Mouse (Mus musculus) lung, embryonic 16.5 days (tissue): Measurements from ENCODE around the gene Wdfy2. TPM values are rescaled to one million over a fixed set of nuclear protein-coding genes. Genes with fewer than 3 reads are reported as not detected.
"Not testable (repeated sequence)": the region's sequence is repeated elsewhere in the genome, so short reads cannot be mapped to it uniquely, and the experiment has no call there.

Experiments used
- ATAC-seq: fragments of 200-750 bp; cut with Nextera tagmentation; 2 replicates; pipeline ENCODE4 v1.8.0; 2017; ENCODE audit warnings: low read depth, mild to moderate bottlenecking, moderate library complexity
- H3K27ac ChIP-seq: fragments of 300-500 bp; sonication (generic); 2 replicates; pipeline ENCODE4 v1.5.1; 2014; ENCODE audit warnings: mild to moderate bottlenecking, control low read depth, low read length
- H3K27me3 ChIP-seq: fragments of 300-500 bp; sonication (generic); 2 replicates; pipeline ENCODE4 v1.6.1; 2014; ENCODE audit warnings: low read depth, low read length, mixed read lengths; ENCODE audit not compliant: control insufficient read depth, insufficient read depth
- H3K36me3 ChIP-seq: fragments of 300-500 bp; sonication (generic); 2 replicates; pipeline ENCODE4 v1.6.1; 2014; ENCODE audit warnings: low read length; ENCODE audit not compliant: control insufficient read depth, insufficient read depth
- H3K4me1 ChIP-seq: fragments of 300-500 bp; sonication (generic); replicated peaks from 2 replicates; pipeline ENCODE4 v1.6.1; 2014; ENCODE audit warnings: low read length, mixed read lengths; ENCODE audit not compliant: control insufficient read depth, insufficient read depth
- H3K4me2 ChIP-seq: fragments of 300-500 bp; sonication (generic); 2 replicates; pipeline ENCODE4 v1.6.1; 2014; ENCODE audit warnings: low read depth, low read length, control low read depth
- H3K4me3 ChIP-seq: fragments of 300-500 bp; sonication (generic); 2 replicates; pipeline ENCODE4 v1.5.1; 2014; ENCODE audit warnings: mild to moderate bottlenecking, low read length, control low read depth
- H3K9ac ChIP-seq: fragments of 300-500 bp; sonication (generic); 2 replicates; pipeline ENCODE4 v1.6.1; 2014; ENCODE audit warnings: low read length, control low read depth
- H3K9me3 ChIP-seq: fragments of 300-500 bp; sonication (generic); 2 replicates; pipeline ENCODE4 v1.6.1; 2016; ENCODE audit warnings: low read length; ENCODE audit not compliant: control insufficient read depth
- WGBS: fragments of 180-500 bp; shearing (Covaris S2); extraction: QIAGEN DNeasy Blood & Tissue Kit; methylation state at CpG from one replicate; pipeline ENCODE4 v1.1.7; 2014; 5-methylcytosine and 5-hydroxymethylcytosine counted together
- polyA plus RNA-seq: library from polyadenylated mRNA; unstranded; fragments of >200 nt; fragmentation: Nextera tagmentation; extraction: Ambion mirVana; gene quantifications from 2 replicates; pipeline ENCODE4 v1.2.1, GENCODE M21; 2015

Gene Wdfy2
- polyA plus RNA-seq, 1 experiment from 2014 or later: 7.7 TPM

DNA sequence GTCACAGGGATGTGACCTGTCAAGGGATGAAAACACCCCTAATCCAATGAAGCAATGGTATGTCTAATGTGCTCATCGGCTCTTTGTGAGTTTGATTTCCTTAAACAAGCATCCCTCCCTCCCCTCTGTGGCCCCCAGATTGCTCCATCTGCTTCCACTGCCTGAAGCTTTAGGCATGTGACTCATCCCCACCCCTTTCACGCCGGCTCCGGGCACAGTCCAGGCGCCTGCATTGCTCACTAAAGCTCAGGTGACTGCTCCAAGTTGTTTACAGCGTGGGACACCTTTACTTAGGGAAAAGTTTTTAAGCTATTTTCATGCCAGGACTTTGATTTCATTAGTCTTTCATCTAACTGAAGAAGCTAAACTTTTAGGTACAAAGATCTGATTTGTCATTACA, 22.9 kb upstream of the Wdfy2 start:
- H3K4me2 ChIP-seq: no peak overlapping the region
- ATAC-seq: no peak
- 57% methylated on average over 6 of the region's 6 CpGs for WGBS

DNA sequence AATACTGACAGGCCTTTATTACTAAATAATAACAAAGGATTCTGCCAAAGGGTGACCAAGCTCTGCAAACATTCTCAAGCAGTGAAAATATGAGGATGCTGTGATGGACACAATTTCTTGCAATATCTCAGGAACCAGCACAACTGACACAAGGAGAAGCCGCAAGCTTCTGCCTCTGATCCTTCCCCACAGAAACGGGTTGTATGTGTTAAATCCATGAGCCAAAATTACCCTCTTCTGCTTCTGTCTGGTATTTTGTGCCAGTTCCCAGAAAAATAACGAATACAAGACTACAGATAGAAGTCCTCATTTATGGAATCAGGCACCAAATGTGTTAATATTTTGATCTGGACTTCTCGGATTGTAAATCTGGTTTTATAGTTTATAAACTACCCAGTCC, 20.7 kb upstream of the Wdfy2 start:
- H3K9me3 ChIP-seq: no peaks in the 10 kb centered on the region
- H3K27ac ChIP-seq: no peak overlapping the region
- WGBS: 72% methylated on average over 4 of the region's 4 CpGs
- H3K4me1 ChIP-seq: no peaks in the 10 kb centered on the region
- H3K4me2 ChIP-seq: no peak overlapping the region
- ATAC-seq: no peak
- no peaks in the 10 kb centered on the region for H3K36me3 ChIP-seq
- H3K9ac ChIP-seq: no peak overlapping the region
- no peak overlapping the region for H3K4me3 ChIP-seq
- H3K27me3 ChIP-seq: no peaks in the 10 kb centered on the region

More for the DNA sequence above, 22.9 kb upstream of the Wdfy2 start:
- no peaks in the 10 kb centered on the region for H3K27me3 ChIP-seq
- no peak overlapping the region for H3K27ac ChIP-seq
- no peaks in the 10 kb centered on the region for H3K4me1 ChIP-seq
- no peak overlapping the region for H3K4me3 ChIP-seq
- H3K36me3 ChIP-seq: no peaks in the 10 kb centered on the region
- no peaks in the 10 kb centered on the region for H3K9me3 ChIP-seq
- no peak overlapping the region for H3K9ac ChIP-seq

DNA sequence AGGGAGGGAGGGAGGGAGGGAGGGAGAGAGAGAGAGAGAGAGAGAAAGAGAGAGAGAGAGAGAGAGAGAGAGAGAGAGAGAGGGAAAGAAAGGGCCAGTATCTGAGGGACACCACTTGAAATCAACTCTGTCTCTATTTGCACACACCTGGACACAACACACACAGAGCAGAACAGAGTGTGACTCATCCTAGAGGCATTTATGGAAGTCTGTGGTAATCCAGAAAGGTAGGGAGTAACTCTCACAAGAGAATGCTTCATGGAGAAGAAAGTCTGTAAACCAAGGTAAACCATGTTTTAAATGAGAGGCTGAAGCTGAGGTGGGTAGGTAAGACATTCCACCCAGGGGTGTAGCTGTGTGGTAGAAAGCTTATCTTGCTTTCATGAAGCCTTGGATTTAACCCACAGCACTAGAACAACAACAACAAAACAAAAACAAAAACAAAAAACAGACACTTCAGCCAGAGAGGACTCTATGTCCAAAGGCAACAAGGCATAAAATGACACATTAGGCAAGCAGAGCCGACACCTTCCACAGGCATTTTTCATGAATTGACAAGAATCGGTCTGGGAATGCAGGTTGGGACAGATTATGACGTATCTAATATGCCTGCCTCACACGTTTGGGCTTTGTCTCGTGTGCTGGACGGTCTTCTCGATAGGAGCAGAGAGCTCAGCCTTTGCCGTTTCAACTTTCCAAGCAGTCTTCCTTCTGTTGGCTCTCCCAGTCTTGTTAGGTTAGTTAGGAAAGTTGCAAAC, 11.7 kb upstream of the Wdfy2 start:
- Histone ChIP-seq H3K27ac (no peak overlapping the region), H3K9me3 (no peaks in the 10 kb centered on the region), H3K4me2 (no peak overlapping the region), H3K36me3 (no peaks in the 10 kb centered on the region), H3K4me3 (no peak overlapping the region), H3K9ac (no peak overlapping the region), H3K4me1 (no peaks in the 10 kb centered on the region), H3K27me3 (no peaks in the 10 kb centered on the region)
- 74% methylated on average over 8 of the region's 8 CpGs for WGBS
- ATAC-seq: 0 out of 2 replicates have a peak, but pooled peaks have one; percentile 47

DNA sequence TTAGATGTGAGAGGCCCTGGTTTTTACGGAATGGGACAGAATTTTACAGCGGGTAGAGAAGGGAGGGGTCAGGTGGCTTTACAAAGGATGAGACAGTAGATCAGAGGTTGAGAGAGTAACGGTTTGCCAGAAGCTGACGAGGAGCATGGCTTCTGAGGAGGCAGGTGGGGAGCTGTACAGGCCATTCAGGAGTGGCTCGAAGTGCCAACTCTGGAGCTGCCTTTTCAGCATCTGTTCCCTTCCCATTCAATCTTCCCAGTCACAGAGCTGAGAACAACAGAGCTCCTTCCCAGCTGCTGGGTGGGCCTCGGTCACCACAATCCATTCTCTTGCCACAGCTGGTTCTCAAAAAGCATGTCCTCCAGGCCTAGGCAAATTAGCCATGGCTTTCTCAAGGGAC, 8.2 kb upstream of the Wdfy2 start:
- H3K9ac ChIP-seq: no peak overlapping the region
- H3K36me3 ChIP-seq: no peaks in the 10 kb centered on the region
- no peak overlapping the region for H3K4me2 ChIP-seq
- H3K4me3 ChIP-seq: no peak overlapping the region
- WGBS: 37% methylated on average over 6 of the region's 6 CpGs
- no peak for ATAC-seq
- H3K9me3 ChIP-seq: no peaks in the 10 kb centered on the region
- H3K4me1 ChIP-seq: no peaks in the 10 kb centered on the region
- no peaks in the 10 kb centered on the region for H3K27me3 ChIP-seq
- no peak overlapping the region for H3K27ac ChIP-seq

DNA sequence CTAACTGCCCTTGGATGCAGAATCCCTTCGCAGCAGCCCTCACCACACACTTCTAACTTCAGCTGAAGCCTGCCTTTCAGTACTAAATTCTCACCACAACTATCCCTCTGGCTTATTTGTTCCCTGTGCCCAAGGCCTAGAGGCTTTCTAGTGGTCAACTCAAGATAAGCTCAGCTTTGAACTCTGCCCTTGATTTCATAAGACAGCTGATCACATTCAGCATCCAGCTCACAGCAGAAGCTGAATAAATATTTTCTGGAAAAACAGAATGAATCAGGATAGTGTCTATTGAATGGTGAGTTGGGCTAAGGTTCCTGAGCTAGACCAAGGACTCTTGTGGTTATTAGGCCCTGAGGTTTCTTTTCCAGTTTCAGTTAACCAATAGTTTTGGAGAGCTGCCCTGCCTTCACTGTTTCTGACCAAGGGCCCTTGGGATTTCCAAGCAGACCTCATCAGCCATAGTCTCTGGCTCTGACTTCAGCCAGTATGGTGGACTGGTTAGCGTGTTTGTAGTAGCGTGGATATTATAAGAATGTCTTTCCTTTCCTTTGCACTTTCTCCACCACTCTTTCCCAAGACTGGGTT, 5.7 kb upstream of the Wdfy2 start:
- H3K27me3 ChIP-seq: no peaks in the 10 kb centered on the region
- H3K4me2 ChIP-seq: no peak overlapping the region
- 91% methylated on average over 3 of the region's 3 CpGs for WGBS
- no peak overlapping the region for H3K9ac ChIP-seq
- no peak overlapping the region for H3K4me3 ChIP-seq
- H3K4me1 ChIP-seq: no peaks in the 10 kb centered on the region
- no peak for ATAC-seq
- no peaks in the 10 kb centered on the region for H3K36me3 ChIP-seq
- H3K27ac ChIP-seq: no peak overlapping the region
- no peaks in the 10 kb centered on the region for H3K9me3 ChIP-seq

DNA sequence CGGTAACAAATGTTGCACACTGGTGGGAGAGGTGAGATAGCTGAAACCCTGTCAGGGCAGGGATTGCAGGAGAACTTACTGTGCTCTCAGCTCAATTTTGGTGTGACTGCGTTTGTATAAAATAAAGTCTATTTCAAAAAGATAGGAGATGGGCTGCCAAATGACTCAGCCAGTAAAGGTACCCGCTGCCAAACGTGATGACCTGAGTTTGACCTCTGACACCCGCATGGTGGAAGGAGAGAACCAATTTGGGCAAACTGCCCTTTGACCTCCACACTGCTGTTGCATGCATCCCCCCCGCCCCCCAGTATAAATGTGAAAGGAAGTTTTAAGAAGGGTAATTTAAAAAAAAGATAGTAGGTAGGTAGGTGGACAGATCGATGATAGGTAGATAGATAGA, 4.4 kb upstream of the Wdfy2 start:
- H3K9ac ChIP-seq: no peak overlapping the region
- no peaks in the 10 kb centered on the region for H3K36me3 ChIP-seq
- H3K27ac ChIP-seq: no peak overlapping the region
- H3K9me3 ChIP-seq: no peaks in the 10 kb centered on the region
- no peak for ATAC-seq
- H3K4me1 ChIP-seq: no peaks in the 10 kb centered on the region
- WGBS: 48% methylated on average over 7 of the region's 7 CpGs
- no peaks in the 10 kb centered on the region for H3K27me3 ChIP-seq
- no peak overlapping the region for H3K4me2 ChIP-seq
- no peak overlapping the region for H3K4me3 ChIP-seq

DNA sequence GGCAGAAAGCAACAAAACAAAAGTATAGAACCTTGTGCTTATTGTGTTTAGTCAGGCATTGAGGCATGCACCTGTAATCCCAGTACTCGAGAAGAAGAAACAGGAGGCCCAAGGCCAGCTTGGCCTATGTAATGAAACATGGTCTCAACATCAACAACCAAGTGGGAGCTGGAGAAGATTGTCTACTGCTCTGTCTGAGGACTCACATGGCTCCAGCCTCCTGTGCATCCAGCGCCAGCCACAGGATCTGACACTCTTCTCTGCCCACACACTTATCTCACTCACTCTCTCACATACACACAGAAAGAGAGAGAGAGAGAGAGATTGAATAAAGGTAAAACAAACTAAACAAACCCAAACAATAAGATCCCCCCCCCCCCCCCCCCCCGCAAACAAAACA, 3.9 kb upstream of the Wdfy2 start:
- H3K27me3 ChIP-seq: no peaks in the 10 kb centered on the region
- no peaks in the 10 kb centered on the region for H3K9me3 ChIP-seq
- WGBS: 48% methylated on average over 3 of the region's 3 CpGs
- H3K36me3 ChIP-seq: no peaks in the 10 kb centered on the region
- no peak overlapping the region for H3K27ac ChIP-seq
- ATAC-seq: no peak
- H3K4me2 ChIP-seq: no peak overlapping the region
- H3K9ac ChIP-seq: no peak overlapping the region
- peaks cover 3% of the 10 kb centered on the region; the same call in 1 of the 2 replicates for H3K4me1 ChIP-seq
- H3K4me3 ChIP-seq: no peak overlapping the region

DNA sequence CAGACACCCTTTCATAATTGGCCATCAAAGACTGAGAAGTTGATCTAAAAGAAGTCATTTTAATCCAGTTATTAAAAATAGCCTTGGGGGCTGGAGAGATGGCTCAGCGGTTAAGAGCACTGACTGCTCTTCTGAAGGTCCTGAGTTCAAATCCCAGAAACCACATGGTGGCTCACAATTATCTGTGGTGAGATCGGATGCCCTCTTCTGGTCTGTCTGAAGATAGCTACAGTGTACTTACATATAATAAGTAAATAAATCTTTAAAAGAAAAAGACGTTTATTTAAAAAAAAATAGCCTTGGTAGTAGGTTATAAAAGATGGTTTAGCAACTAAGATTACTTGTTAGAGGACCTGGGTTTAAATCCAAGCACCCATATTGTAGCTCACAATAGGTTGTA, 1.7 kb upstream of the Wdfy2 start:
- H3K36me3 ChIP-seq, H3K9ac ChIP-seq, H3K9me3 ChIP-seq, ATAC-seq, H3K27ac ChIP-seq, H3K4me3 ChIP-seq, H3K4me2 ChIP-seq, H3K27me3 ChIP-seq, H3K4me1 ChIP-seq: not testable (repeated sequence)
- 69% methylated on average over 3 of the region's 3 CpGs for WGBS

DNA sequence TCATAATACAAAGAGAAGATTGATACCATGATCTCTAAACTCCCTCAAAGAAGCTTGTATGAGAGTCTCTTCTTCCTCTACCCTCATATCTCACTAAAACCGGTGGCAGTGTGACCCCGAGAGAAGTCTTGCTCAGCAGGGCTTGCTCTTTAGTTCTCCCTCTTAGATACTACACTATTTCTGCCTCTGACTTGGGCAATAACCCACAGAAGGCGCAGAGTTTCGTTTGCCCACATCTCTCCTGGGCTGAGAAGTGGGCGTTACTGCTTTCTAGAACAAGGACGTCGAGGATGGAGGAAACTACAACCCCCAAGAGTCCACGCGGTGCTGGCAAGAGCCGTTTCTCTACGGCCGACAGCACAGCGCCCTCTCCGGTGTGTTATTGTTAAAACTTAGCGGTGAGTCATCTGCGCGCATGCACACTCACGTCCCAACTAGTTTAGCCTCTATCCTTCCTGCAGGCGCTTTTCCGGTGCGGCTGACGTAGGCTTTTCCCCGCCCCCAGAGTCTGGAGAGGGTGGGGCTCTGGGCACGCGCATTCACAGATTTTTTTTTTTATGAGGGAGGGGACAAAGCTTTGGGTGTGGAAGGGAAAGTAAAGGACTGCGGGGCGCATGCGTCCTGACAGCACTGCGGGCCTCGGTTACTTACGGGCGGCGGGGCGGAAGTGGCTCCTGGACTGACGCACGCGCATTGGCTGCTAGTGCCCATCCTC, 395 bp upstream of the Wdfy2 start:
- H3K9me3 ChIP-seq: no peaks in the 10 kb centered on the region
- ATAC-seq: peak; percentile 97
- WGBS: under 1% methylated on average over 37 of the region's 37 CpGs
- no peaks in the 10 kb centered on the region for H3K27me3 ChIP-seq
- H3K4me2 ChIP-seq: peak overlapping the region; percentile 66
- H3K27ac ChIP-seq: peak overlapping the region; percentile 38; the same call in 1 of the 2 replicates
- peak overlapping the region; percentile 91 for H3K4me3 ChIP-seq
- peak overlapping the region; percentile 64 for H3K9ac ChIP-seq
- peaks cover 4% of the 10 kb centered on the region; the same call in 1 of the 2 replicates for H3K4me1 ChIP-seq
- H3K36me3 ChIP-seq: no peaks in the 10 kb centered on the region
